Mouse (Mus musculus) left cerebral cortex, adult 18-20 months (tissue): ENCODE results near the gene Cdk2ap2. TPM values are rescaled to one million over a fixed set of nuclear protein-coding genes. Genes with fewer than 3 reads are reported as not detected.

Experiments used
- DNase-seq, 2 experiments: peaks; one replicate each; pipeline ENCODE4 v3.0.0; 2021 to 2022; ENCODE audit warnings: low spot score in 2 of 2, mixed read lengths in 1 of 2
- total RNA-seq, 2 experiments: library from RNA; stranded (reverse); gene quantifications; 2 replicates each; pipeline ENCODE4 v1.2.3; 2021

Gene Cdk2ap2
- total RNA-seq, 2 experiments from 2014 or later, result 33.6 to 37.3 TPM

GRCm38 (mm10) chr19:4092750-4093149, 4.2 kb upstream of the Cdk2ap2 start:
- no peak for DNase-seq

GRCm38 (mm10) chr19:4093772-4094171, 3.2 kb upstream of the Cdk2ap2 start:
- DNase-seq, result no peak

GRCm38 (mm10) chr19:4094348-4094747, 2.6 kb upstream of the Cdk2ap2 start:
- DNase-seq, result no peak

GRCm38 (mm10) chr19:4094774-4095303, 2.1 kb upstream of the Cdk2ap2 start:
- no peak for DNase-seq

GRCm38 (mm10) chr19:4095802-4096201, 1.2 kb upstream of the Cdk2ap2 start:
- DNase-seq, result no peak

GRCm38 (mm10) chr19:4097441-4097825, 451 bp downstream of the Cdk2ap2 start:
- DNase-seq, result peak in 1 of 2 experiments; percentile 60

- no peak for DNase-seq
Measured at GRCm38 (mm10) chr19:4098426-4098825, 1.4 kb downstream of the Cdk2ap2 start.

GRCm38 (mm10) chr19:4099056-4099455, 2.1 kb downstream of the Cdk2ap2 start:
- peak; percentile 89 to 93 for DNase-seq

- DNase-seq, result peak; percentile 35 to 72
Measured at GRCm38 (mm10) chr19:4099837-4100717, 3.1 kb downstream of the Cdk2ap2 start, which contains the start of gene Pitpnm1. TSS of gene Pitpnm1 (plus strand) at chr19:4099998.

- DNase-seq, result peak; percentile 72 to 78
Measured at GRCm38 (mm10) chr19:4100718-4101261, 3.8 kb downstream of the Cdk2ap2 start.

GRCm38 (mm10) chr19:4101466-4101865, 4.5 kb downstream of the Cdk2ap2 start:
- DNase-seq, result no peak

GRCm38 (mm10) chr19:4102049-4102448, 5.1 kb downstream of the Cdk2ap2 start:
- DNase-seq, result no peak

GRCm38 (mm10) chr19:4102626-4103025, 5.6 kb downstream of the Cdk2ap2 start:
- DNase-seq, result no peak

- DNase-seq, result no peak
Measured at GRCm38 (mm10) chr19:4103294-4103693, 6.3 kb downstream of the Cdk2ap2 start.

- DNase-seq, result no peak
Measured at GRCm38 (mm10) chr19:4103792-4104191, 6.8 kb downstream of the Cdk2ap2 start.

GRCm38 (mm10) chr19:4104675-4105194, 7.8 kb downstream of the Cdk2ap2 start:
- DNase-seq, result no peak

GRCm38 (mm10) chr19:4106654-4107053, 9.7 kb downstream of the Cdk2ap2 start:
- DNase-seq, result no peak

- DNase-seq, result no peak
Measured at GRCm38 (mm10) chr19:4108535-4108934, 11.6 kb downstream of the Cdk2ap2 start.

- no peak for DNase-seq
Measured at GRCm38 (mm10) chr19:4112063-4112960, 15.3 kb downstream of the Cdk2ap2 start.

- DNase-seq, result peak; percentile 87 to 90
Measured at GRCm38 (mm10) chr19:4113186-4113805, 16.3 kb downstream of the Cdk2ap2 start.
